Mouse (Mus musculus): ENCODE measurements at regions not wholly inside any gene's neighbourhood (a gene's known extent, or its start where the extent isn't known, plus 50 kb on each side); places are given as distances from the start of the nearest gene placed in this dataset.

DNA sequence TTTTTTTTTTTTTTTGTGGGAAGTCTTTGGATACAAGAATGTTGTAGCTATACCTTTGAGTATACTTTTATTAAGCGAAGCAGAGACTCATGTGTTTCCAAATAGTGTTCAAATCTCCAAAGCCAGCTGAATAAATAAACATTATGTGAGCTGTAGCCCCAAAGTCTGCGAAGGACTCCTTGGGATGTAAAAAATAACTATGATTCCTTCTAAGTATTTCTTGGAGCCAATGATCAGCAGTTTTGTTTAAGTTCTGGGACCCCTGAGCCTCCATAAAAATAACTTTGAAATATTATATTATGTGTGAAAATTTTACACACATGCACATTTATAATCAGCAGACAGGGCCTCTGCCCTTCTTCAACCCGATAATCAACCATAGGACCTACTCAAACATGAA lies 262.8 kb upstream of the Tenm3 start:
- no peak for TF ChIP-seq CTCF (IDR thresholded peaks at IDR 0.05; ENCODE audit: low read depth, low read length)
- no peak for TF ChIP-seq POLR2A (IDR thresholded peaks at IDR 0.05; ENCODE audit: insufficient read depth, low read length)
- TF ChIP-seq EP300 (IDR thresholded peaks at IDR 0.05; ENCODE audit: insufficient read depth, low read depth, low read length): no peak
